ENCODE assay signal across 25 mouse cellular contexts in the genomic region with DNA sequence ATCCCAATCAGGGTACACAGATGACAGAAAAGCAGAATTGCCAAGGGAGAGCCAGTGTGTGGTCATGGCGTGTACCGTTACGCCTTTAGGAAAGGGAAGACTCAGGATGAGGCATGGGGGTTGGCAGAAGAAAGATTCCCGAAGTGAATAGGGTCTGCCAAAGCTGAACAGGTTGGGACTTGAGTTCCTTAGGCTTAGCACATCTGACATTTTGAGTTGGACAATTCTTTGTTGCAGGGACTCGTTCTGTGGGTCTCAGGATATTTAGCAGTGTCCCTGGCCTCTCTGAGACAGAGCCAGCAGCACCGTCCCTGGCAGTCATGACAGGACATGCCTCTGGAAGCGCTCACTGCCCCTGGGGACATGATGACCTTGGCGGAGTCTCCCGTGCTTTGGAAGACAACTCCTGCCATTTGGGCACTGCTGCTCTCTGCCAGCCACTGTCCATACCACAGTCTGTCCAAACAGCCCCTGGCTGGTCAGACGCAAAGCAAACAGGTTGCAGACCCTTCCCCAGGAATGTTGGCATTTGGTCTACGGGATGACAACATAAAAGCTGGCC. TPM values are rescaled to one million over a fixed set of nuclear protein-coding genes. Genes with fewer than 3 reads are reported as not detected.
DNase-seq lines count a peak whose midpoint lies in the region; ATAC-seq and TF ChIP-seq lines count a peak whose summit lies in the region.
"Had no signal": no experiment of that assay in that cellular context is flagged by ENCODE, and none has a peak within 500 bp of the region (broad histone marks: within the 10 kb centered on the region; RNA-seq: fewer than 3 reads in every experiment).

No protein-coding gene starts in this region.

- intact Hi-C loops in heart, adult 2 months (cut with DNase I), result no loop called here
- intact Hi-C loops in gastrocnemius, postnatal 14 days (cut with DNase I; ENCODE audit: low total_unique reads), result no loop called here

- H3K9ac ChIP-seq in heart, adult 2 months (ENCODE audit: low read depth, low read length), result no peak overlapping the region
- no peak overlapping the region for H3K9ac ChIP-seq in kidney, embryonic 15.5 days
- H3K9ac ChIP-seq: embryonic facial prominence, embryonic 13.5 days; midbrain, embryonic 15.5 days had no signal

- H3K36me3 ChIP-seq in heart, adult 2 months (ENCODE audit: control insufficient read depth, insufficient read depth, low read length), result peaks cover 3% of the 10 kb centered on the region; the same call in 1 of the 2 replicates
- peaks cover 83% of the 10 kb centered on the region for H3K36me3 ChIP-seq in kidney, embryonic 15.5 days

- H3K4me2 ChIP-seq in kidney, embryonic 15.5 days, result no peak overlapping the region
- H3K4me2 ChIP-seq: embryonic facial prominence, embryonic 13.5 days; liver, embryonic 11.5 days; midbrain, embryonic 15.5 days had no signal

- no peak for TF ChIP-seq CTCF in heart, adult 2 months (IDR thresholded peaks at IDR 0.05)

- no peak overlapping the region for H3K4me3 ChIP-seq in heart, adult 2 months
- no peak overlapping the region for H3K4me3 ChIP-seq in kidney, embryonic 15.5 days (replicated peaks)
- H3K4me3 ChIP-seq: embryonic facial prominence, embryonic 13.5 days; megakaryocyte, embryonic 14.5 days; midbrain, embryonic 15.5 days had no signal

- H3K27ac ChIP-seq in heart, adult 2 months, result peak overlapping the region; percentile 65
- no peak overlapping the region for H3K27ac ChIP-seq in kidney, embryonic 15.5 days
- H3K27ac ChIP-seq: embryonic facial prominence, embryonic 13.5 days; midbrain, embryonic 15.5 days had no signal

- no peak for TF ChIP-seq POLR2A in heart, adult 2 months (IDR thresholded peaks at IDR 0.05; ENCODE audit: insufficient read depth, low read depth, low read length)

- no peaks in the 10 kb centered on the region for H3K27me3 ChIP-seq in heart, adult 2 months (ENCODE audit: control insufficient read depth, insufficient read depth, low read length)
- no peaks in the 10 kb centered on the region for H3K27me3 ChIP-seq in kidney, embryonic 15.5 days
- H3K27me3 ChIP-seq: embryonic facial prominence, embryonic 13.5 days; megakaryocyte, embryonic 14.5 days; midbrain, embryonic 15.5 days had no signal

- no peaks in the 10 kb centered on the region for H3K9me3 ChIP-seq in kidney, embryonic 15.5 days (replicated peaks)
- H3K9me3 ChIP-seq: embryonic facial prominence, embryonic 13.5 days; megakaryocyte, embryonic 14.5 days; midbrain, embryonic 15.5 days had no signal

- WGBS in heart, adult 2 months, result 49% methylated on average over 11 of the region's 11 CpGs
- WGBS in kidney, embryonic 15.5 days, result 82% methylated on average over 11 of the region's 11 CpGs

- peaks cover 4% of the 10 kb centered on the region for H3K4me1 ChIP-seq in heart, adult 2 months (ENCODE audit: control insufficient read depth, insufficient read depth, low read length)
- H3K4me1 ChIP-seq in kidney, embryonic 15.5 days, result no peaks in the 10 kb centered on the region
- H3K4me1 ChIP-seq: midbrain, embryonic 15.5 days had no signal

- no peak for ATAC-seq in monocyte, adult 5-6 weeks (replicated peaks; ENCODE audit: insufficient number of reproducible peaks, low FRiP score, low TSS enrichment, poor library complexity, severe bottlenecking)
- ATAC-seq in kidney, embryonic 15.5 days (replicated peaks; ENCODE audit: low FRiP score), result no peak
- ATAC-seq: forebrain, embryonic 16.5 days; midbrain, embryonic 15.5 days had no signal

- TF ChIP-seq EP300 in heart, adult 2 months (IDR thresholded peaks at IDR 0.05; ENCODE audit: insufficient read depth, low read depth, low read length), result 0 out of 2 replicates have a peak, but pooled peaks have one; percentile 44

- peak; percentile 57 to 69 for DNase-seq in heart, adult 2 months
- no peak for DNase-seq in heart, postnatal 4 days
- peak; percentile 81 for DNase-seq in adrenal gland, postnatal 10 days
- peak; percentile 59 for DNase-seq in gastrocnemius, postnatal 14 days
- peak; percentile 64 for DNase-seq in skeletal muscle tissue, adult 2 months (ENCODE audit: low read depth, low spot score)
- DNase-seq: B cell, adult 2 months; cerebellum, adult 11-12 months; cerebellum, postnatal 14 days; kidney, adult 11 months; kidney, postnatal 36 days; left cerebral cortex, postnatal 4 days; lung, adult 18-20 months; retina, postnatal 1 day; thymus, adult 2 months had no signal

- H3K79me2 ChIP-seq in heart, adult 2 months (replicated peaks; ENCODE audit: control insufficient read depth, insufficient read depth, low read length), result no peaks in the 10 kb centered on the region; the same call in 1 of the 2 replicates

RNA-seq across cellular contexts. Expression of a gene that starts 16.6 kb away (rescaled TPM):
- total RNA-seq in heart, adult 2 months (2021), result 100 to 1,000 TPM; 339 to 371 TPM
- 433 and 501 TPM in 2 replicates for polyA plus RNA-seq in heart, adult 2 months (2012; rRNA removed)
- 100 to 1,000 TPM in 1 of 2 experiments, 10 to 100 TPM in 1; 95.1 to 103 TPM for total RNA-seq in heart, postnatal 4 days (2021)
- total RNA-seq in adrenal gland, postnatal 10 days (2021), result 100 to 1,000 TPM; 712 to 837 TPM
- 100 to 1,000 TPM; 104 to 113 TPM for total RNA-seq in gastrocnemius, postnatal 14 days (2021)
- total RNA-seq in monocyte, adult 5-6 weeks (2017), result 233 to 306 TPM (median 259 TPM) in 3 replicates
- 197 and 222 TPM in 2 replicates for polyA plus RNA-seq in kidney, embryonic 15.5 days (2015; fragmentation: Nextera tagmentation; extraction: Ambion mirVana)

RNA-seq across cellular contexts. Expression of a gene that starts 31.3 kb away (rescaled TPM):
- total RNA-seq in heart, adult 2 months (2021), result 10 to 100 TPM; 79.8 to 84.2 TPM
- polyA plus RNA-seq in heart, adult 2 months (2012; rRNA removed), result 33.0 and 67.7 TPM in 2 replicates
- 10 to 100 TPM; 55.7 to 61.0 TPM for total RNA-seq in heart, postnatal 4 days (2021)
- 10 to 100 TPM; 82.2 to 90.6 TPM for total RNA-seq in adrenal gland, postnatal 10 days (2021)
- total RNA-seq in gastrocnemius, postnatal 14 days (2021), result 10 to 100 TPM; 57.3 to 64.1 TPM
- total RNA-seq in monocyte, adult 5-6 weeks (2017), result 129 to 201 TPM (median 159 TPM) in 3 replicates
- 42.8 and 48.0 TPM in 2 replicates for polyA plus RNA-seq in kidney, embryonic 15.5 days (2015; fragmentation: Nextera tagmentation; extraction: Ambion mirVana)

RNA-seq across cellular contexts. Expression of a gene that starts 31.7 kb away (rescaled TPM):
- total RNA-seq in heart, adult 2 months (2021), result 1 to 10 TPM; 1.0 to 2.5 TPM
- polyA plus RNA-seq in heart, adult 2 months (2012; rRNA removed), result 3.4 and 3.9 TPM in 2 replicates
- total RNA-seq in heart, postnatal 4 days (2021), result 1 to 10 TPM; 3.1 to 3.8 TPM
- total RNA-seq in adrenal gland, postnatal 10 days (2021), result 1 to 10 TPM; 4.1 to 4.7 TPM
- 1 to 10 TPM; 1.5 TPM for total RNA-seq in gastrocnemius, postnatal 14 days (2021)
- total RNA-seq in monocyte, adult 5-6 weeks (2017), result 4.0 to 6.5 TPM (median 4.4 TPM) in 3 replicates
- 1.4 and 1.9 TPM in 2 replicates for polyA plus RNA-seq in kidney, embryonic 15.5 days (2015; fragmentation: Nextera tagmentation; extraction: Ambion mirVana)

RNA-seq across cellular contexts. Expression of a gene that starts 31.7 kb away (rescaled TPM):
- total RNA-seq in heart, adult 2 months (2021), result under 1 TPM in 1 of 2 experiments, not detected in 1; 0.63 TPM
- 0.16 and 0.79 TPM in 2 replicates for polyA plus RNA-seq in heart, adult 2 months (2012; rRNA removed)
- not detected for total RNA-seq in heart, postnatal 4 days (2021)
- under 1 TPM in 1 of 2 experiments, not detected in 1; 1.00 TPM for total RNA-seq in adrenal gland, postnatal 10 days (2021)
- total RNA-seq in gastrocnemius, postnatal 14 days (2021), result not detected
- not detected in 3 replicates for total RNA-seq in monocyte, adult 5-6 weeks (2017)
- polyA plus RNA-seq in kidney, embryonic 15.5 days (2015; fragmentation: Nextera tagmentation; extraction: Ambion mirVana), result not detected in 2 replicates
- total RNA-seq: hematopoietic stem cell, adult 5-6 weeks; left cerebral cortex, adult 18-20 months; left cerebral cortex, postnatal 4 days; neutrophil, adult 5-6 weeks had no signal
- polyA plus RNA-seq: embryonic facial prominence, embryonic 13.5 days; forebrain, embryonic 16.5 days; liver, embryonic 11.5 days; midbrain, embryonic 15.5 days; stomach, embryonic 16.5 days; thymus, adult 2 months had no signal

RNA-seq across cellular contexts. Expression of a gene that starts 41.7 kb away (rescaled TPM):
- total RNA-seq in heart, adult 2 months (2021), result 10 to 100 TPM; 68.2 to 80.2 TPM
- 85.7 and 125 TPM in 2 replicates for polyA plus RNA-seq in heart, adult 2 months (2012; rRNA removed)
- total RNA-seq in heart, postnatal 4 days (2021), result 10 to 100 TPM; 21.0 to 21.2 TPM
- total RNA-seq in adrenal gland, postnatal 10 days (2021), result 10 to 100 TPM; 20.1 to 24.0 TPM
- total RNA-seq in gastrocnemius, postnatal 14 days (2021), result 10 to 100 TPM; 13.3 to 14.8 TPM
- total RNA-seq in monocyte, adult 5-6 weeks (2017), result 0.10 to 6.7 TPM (median 0.96 TPM) in 3 replicates
- polyA plus RNA-seq in kidney, embryonic 15.5 days (2015; fragmentation: Nextera tagmentation; extraction: Ambion mirVana), result 2.8 and 3.0 TPM in 2 replicates
